Mouse (Mus musculus): ENCODE measurements around the gene Inpp4b.
"Not testable (repeated sequence)": the region's sequence is repeated elsewhere in the genome, so short reads cannot be mapped to it uniquely, and the experiment has no call there.

Gene Inpp4b

DNA sequence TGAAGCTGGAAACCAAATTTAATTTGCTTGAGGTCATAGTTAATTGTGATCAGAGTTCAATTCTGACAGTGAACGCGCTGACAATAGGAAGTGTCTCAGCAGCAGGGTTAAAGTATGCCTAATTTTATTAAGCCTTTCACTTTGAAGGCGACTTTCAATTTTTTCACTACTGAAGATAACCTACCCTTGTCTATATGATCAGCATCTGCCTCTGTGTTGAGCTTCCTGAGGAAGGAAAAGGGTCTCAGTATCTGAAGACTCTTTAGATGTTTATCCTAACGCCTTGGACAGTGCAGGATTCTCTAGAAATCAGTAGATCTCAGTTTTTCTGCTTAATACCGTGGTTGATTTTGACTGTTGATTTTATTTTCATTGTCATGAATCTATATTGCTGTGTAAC is 437.1 kb downstream of the Inpp4b start:
- DNase-seq (ENCODE audit: low spot score) = no peak

- no peak for DNase-seq (ENCODE audit: low spot score)
Observed at GRCm38 (mm10) chr8:81780166-81780565, 437.8 kb downstream of the Inpp4b start.

DNA sequence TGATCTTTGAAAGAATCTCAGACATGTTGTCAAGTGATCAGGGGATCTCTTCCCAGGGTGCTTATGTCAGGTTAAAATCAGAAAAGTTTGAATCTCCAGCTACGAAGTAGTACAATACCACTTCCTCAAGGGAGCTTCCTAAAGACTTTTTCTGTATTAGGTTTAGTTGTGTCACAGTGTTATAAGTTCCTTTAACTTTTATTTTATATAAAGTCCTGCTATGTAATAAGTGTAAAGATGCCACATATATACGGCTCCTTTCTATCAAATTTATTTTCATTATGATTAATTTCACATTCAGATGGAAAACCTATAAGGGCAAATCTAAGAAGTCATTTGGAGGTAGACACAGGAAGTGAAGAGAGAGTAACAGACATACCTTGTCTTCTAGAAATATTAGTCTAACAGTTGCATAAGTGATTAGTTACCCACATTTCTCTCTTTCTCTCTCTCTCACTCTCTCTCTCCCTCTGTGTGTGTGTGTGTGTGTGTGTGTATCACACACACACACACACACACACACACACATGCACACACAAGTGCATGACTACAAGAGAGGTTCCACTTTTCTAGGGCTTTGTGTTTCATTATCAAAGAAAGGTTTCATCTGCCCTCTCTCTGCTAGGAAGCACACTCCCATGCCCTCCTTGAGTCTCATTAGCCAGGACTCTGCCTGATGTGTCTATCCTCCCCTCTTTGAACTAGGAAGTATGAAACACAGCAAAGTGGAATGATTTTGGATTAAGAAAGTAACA is 438.7 kb downstream of the Inpp4b start:
- DNase-seq (ENCODE audit: low spot score) = no peak

DNA sequence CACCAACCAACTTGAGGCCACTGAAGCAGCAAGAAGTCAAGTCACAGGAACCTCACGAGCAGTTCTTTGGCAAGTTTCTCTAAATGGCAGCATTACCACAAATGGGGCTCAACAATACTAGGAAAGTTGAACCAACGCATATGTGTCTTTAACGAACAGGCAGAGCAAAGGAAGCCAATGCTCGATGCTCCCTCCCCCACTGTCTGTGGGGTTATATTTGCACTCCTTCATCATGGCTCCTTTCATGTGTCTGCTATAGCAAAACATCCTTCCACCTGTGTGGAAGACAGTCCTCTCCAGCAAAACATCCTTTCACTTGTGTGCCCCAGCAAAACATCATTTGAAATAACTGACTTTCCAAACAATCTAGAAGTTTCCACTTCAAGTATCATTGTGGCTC is 440.4 kb downstream of the Inpp4b start:
- no peak for DNase-seq (ENCODE audit: low spot score)

GRCm38 (mm10) chr8:81784775-81785174 is 442.4 kb downstream of the Inpp4b start:
- DNase-seq (ENCODE audit: low spot score) = no peak

DNA sequence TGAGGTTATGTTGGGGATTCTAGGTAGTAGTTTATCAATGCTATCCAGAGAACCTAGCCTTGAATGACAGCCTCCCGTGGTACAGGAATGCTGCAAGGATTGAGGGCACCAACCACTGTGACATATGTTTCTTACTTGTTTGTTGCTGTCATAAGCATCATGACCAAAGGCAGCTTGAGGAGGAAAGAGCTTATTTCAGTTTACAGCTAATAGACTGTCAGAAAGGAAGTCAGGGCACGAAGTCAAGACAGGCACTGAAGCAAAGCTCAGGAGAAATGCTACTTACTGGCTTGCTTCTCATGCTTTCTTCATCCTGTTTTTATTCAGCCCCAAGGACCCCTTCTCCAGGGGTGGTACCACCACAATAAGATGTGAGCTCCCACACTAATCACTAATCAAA is 446.1 kb downstream of the Inpp4b start:
- DNase-seq (ENCODE audit: low spot score) = no peak

DNA sequence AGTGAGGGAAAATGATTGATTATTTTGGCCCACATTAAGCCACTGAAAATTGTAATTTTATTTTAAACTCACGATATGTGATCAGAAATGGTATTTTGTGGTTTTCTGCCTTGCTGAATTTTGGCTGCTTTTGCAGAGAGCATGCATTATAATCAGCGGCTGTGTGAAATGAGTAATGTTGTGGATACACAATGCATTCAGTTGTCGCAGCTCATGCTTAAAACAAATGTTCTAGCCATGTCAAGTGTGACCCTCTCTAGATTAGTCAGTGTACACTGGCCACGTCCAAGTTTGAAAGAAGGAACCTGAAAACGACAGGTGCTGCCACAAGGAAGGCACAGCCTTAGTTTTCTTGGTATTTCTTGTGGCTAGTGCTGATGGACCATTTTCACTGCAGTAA is 450.3 kb downstream of the Inpp4b start:
- DNase-seq (ENCODE audit: low spot score) = no peak

DNA sequence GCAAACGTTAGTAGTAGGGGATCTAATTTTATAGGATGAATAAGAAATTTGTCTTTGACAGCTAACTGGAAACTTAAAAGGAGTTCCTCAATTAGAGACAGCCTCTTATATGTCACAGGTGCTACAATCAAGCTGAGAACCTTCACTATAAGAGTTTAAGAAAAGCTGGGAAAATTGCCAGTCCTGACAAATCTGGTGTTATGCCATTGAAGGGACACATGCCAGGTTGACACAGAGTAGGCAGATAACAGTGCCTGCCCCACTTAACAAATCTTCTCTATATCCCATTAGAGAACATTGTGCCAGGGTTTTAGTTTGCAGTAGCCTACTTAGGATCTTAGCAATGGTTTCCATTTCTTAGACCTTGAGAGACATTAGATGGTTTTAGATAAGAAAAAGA is 456.1 kb downstream of the Inpp4b start:
- DNase-seq (ENCODE audit: low spot score) = no peak

GRCm38 (mm10) chr8:81800792-81801191 is 458.4 kb downstream of the Inpp4b start:
- no peak for DNase-seq (ENCODE audit: low spot score)

DNA sequence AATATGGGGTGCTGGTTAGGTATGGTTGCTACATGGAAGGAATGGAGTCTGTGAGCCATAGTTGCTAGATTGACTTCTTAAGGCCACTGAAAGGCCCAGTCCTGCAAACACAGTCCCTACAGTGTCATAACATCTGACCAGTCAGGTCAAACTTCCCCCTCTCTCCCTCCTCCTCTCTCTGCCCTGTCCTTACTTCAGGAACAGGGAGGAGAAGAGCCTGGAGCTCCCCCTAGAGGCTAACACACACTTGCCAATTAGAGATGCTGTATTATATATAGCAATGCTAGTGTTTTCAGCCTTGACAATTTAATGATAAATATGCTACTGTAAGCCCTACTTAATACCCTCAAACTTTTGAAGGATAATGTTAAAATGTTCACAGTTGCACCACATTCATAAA is 464.4 kb downstream of the Inpp4b start:
- DNase-seq (ENCODE audit: low spot score) = no peak

GRCm38 (mm10) chr8:81807578-81807977 is 465.2 kb downstream of the Inpp4b start:
- DNase-seq (ENCODE audit: low spot score) = no peak

DNA sequence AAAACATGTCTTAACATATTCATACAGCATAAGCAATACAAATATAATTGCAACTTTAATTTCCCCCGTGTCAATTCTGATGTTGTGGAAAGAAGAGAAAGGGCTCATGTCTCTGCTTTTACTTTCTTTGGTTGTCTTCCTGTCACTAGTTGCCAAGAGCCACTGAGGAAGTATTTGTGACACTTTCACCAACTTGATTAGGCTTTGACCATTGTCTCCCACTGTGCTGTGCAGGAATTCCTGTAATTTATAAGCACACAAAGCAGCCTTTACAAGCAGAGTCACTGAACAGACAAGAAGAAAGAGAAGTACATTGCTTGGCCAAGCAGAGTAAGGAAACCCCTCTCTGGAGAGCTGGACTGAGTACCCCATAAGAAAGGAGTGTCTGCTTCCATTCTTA is 466.1 kb downstream of the Inpp4b start:
- no peak for DNase-seq (ENCODE audit: low spot score)

GRCm38 (mm10) chr8:81809414-81809813 is 467.1 kb downstream of the Inpp4b start:
- DNase-seq (ENCODE audit: low spot score) = not testable (repeated sequence)

DNA sequence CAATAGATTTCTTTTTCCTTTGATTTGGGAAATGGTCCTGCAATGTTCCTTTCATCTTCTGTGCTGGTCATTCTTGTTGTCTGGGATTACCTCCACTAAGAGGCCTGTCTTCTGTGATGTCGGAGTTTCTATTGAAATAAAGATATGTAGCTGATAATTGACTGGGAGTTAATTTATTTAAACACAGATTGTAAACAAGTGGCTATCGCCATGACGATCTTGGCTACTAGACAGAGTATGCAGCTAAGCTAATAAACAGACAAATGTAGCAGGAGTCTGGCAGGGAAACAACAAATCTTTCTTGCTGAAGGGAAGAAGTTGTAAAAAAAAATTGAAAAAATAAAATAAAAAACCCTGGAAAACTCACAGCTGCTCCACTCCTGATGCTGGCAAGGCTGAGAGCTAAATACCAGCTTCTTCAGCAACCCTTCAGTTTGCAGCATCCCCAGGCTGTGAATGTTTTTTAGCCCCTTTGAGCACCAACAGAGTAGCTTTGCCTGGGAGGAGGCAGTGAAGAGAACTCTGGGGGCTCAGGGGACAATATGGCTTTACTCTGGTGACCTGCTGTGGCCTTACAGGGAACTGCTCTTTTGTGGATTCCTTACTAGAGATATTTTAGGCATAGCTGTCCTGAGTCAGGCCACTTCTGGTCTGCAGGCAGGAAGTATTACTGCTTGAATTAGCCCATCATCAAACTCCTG is 469.8 kb downstream of the Inpp4b start:
- no peak for DNase-seq (ENCODE audit: low spot score)

GRCm38 (mm10) chr8:81814742-81815141 is 472.4 kb downstream of the Inpp4b start:
- no peak for DNase-seq (ENCODE audit: low spot score)

- DNase-seq (ENCODE audit: low spot score) = no peak
Observed at GRCm38 (mm10) chr8:81815551-81815950, 473.2 kb downstream of the Inpp4b start.

GRCm38 (mm10) chr8:81823121-81823520 is 480.8 kb downstream of the Inpp4b start:
- no peak for DNase-seq (ENCODE audit: low spot score)

- DNase-seq (ENCODE audit: low spot score) = no peak
Observed at GRCm38 (mm10) chr8:81824975-81825374, 482.6 kb downstream of the Inpp4b start.

GRCm38 (mm10) chr8:81826406-81826805 is 484.1 kb downstream of the Inpp4b start:
- no peak for DNase-seq (ENCODE audit: low spot score)

DNA sequence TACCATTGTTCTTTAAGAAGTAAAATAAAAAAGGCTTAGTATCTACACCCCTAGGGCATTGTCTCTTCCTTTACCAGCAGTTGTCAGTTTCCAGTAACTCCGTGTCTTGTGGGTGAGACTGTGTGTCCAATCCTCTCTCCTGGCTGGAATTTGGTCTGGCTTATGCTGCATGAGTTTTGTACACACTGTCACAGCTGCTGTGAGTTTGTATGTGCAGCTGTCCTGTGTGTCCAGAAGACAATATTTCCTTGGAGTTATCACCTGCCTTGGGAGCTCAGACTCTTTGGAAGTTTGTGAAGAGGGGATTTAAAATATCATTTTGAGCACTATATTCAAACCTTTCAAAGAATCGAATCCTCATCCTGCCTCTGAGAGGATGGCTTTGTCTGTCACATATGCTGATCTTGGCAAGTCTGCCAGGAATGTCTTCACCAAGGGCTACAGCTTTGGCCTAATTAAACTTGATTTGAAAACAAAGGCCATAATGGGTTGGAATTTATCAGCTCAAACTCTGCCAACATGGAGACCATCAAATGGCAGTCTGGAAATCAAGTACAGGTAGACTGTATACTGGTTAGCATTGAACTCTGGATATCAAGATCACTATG is 485.1 kb downstream of the Inpp4b start:
- no peak for DNase-seq (ENCODE audit: low spot score)

DNA sequence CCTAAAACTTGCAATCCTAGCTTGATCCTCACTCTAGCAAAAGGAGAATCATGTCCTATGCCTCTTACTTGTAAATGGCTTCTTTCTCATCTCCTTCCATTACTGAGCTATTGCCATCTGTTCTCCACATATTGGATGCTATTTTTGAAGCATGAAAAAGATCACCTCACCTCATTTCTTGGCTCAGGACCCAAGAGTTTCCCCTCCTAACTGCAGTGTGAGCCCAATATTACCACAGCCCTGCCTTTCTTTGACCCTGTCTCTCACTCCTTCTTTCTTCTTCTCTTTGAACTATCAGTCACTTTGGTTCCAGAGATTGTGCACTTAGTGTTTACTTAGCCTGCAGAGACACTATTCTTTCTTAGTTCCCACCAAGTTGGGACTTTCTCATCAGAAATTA is 489.1 kb downstream of the Inpp4b start:
- DNase-seq (ENCODE audit: low spot score) = no peak

GRCm38 (mm10) chr8:81833852-81834251 is 491.5 kb downstream of the Inpp4b start:
- no peak for DNase-seq (ENCODE audit: low spot score)

DNA sequence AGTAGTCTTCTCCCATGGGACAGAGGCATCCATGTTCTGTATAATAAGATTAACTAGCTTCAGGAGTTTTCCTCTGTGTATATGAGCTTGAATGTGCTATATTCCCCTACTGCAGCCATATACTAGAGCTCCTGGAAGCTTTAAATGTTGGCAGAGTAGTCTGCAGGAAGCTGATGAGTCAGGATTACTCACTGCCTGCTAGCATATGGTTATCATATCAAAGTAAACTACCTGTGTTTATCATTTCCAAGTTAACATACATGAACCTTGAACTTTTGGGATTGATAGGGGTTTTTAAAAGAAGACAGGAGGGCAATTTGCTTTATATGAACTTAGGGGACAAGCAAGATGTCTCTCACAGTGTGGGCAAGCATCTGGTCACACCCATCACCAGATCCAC is 498.2 kb downstream of the Inpp4b start:
- DNase-seq (ENCODE audit: low spot score) = no peak
